Mouse (Mus musculus) cerebellum, postnatal 14 days (tissue): ENCODE data around the gene Il19.

Experiments used
- DNase-seq, 2 experiments: peaks; one replicate each; pipeline ENCODE4 v3.0.0; 2021; ENCODE audit warnings: mixed read lengths in 2 of 2

Gene Il19

GRCm38 (mm10) chr1:130940065-130940687 is at the start of gene Il19:
Il19 (minus strand) TSS chr1:130940115.
- peak; percentile 79 to 86 for DNase-seq

- no peak for DNase-seq
Measured at GRCm38 (mm10) chr1:130989331-130989730, 49.4 kb upstream of the Il19 start.

- no peak for DNase-seq
Measured at GRCm38 (mm10) chr1:130987418-130987817, 47.5 kb upstream of the Il19 start.

GRCm38 (mm10) chr1:130987001-130987400 is 47.1 kb upstream of the Il19 start:
- DNase-seq = no peak

- peak; percentile 32 to 34 for DNase-seq
Measured at GRCm38 (mm10) chr1:130984441-130984840, 44.5 kb upstream of the Il19 start.

GRCm38 (mm10) chr1:130979455-130979854 is 39.5 kb upstream of the Il19 start:
- DNase-seq = peak; percentile 79 to 81

GRCm38 (mm10) chr1:130963891-130964290 is 24.0 kb upstream of the Il19 start:
- DNase-seq = peak; percentile 72 to 81

GRCm38 (mm10) chr1:130946920-130947319 is 7.0 kb upstream of the Il19 start:
- no peak for DNase-seq

- peak; percentile 24 to 45 for DNase-seq
Measured at GRCm38 (mm10) chr1:130941801-130942200, 1.9 kb upstream of the Il19 start.

GRCm38 (mm10) chr1:130938192-130938591 is 1.7 kb downstream of the Il19 start:
- peak; percentile 72 to 80 for DNase-seq

GRCm38 (mm10) chr1:130937170-130937569 is 2.7 kb downstream of the Il19 start:
- no peak for DNase-seq

GRCm38 (mm10) chr1:130936351-130936750 is 3.6 kb downstream of the Il19 start:
- DNase-seq = no peak

GRCm38 (mm10) chr1:130926484-130926883 is 13.4 kb downstream of the Il19 start:
- no peak for DNase-seq

- no peak for DNase-seq
Measured at GRCm38 (mm10) chr1:130918323-130918980, 21.5 kb downstream of the Il19 start.

GRCm38 (mm10) chr1:130911401-130912010 is 28.4 kb downstream of the Il19 start, which contains the start of gene Il20:
Il20 (minus strand) TSS chr1:130911451.
- no peak for DNase-seq

- no peak for DNase-seq
Measured at GRCm38 (mm10) chr1:130902505-130902904, 37.4 kb downstream of the Il19 start.

- DNase-seq = no peak
Measured at GRCm38 (mm10) chr1:130894468-130894867, 45.4 kb downstream of the Il19 start.

GRCm38 (mm10) chr1:130893329-130894040 is 46.4 kb downstream of the Il19 start:
- DNase-seq = no peak

- no peak for DNase-seq
Measured at GRCm38 (mm10) chr1:130892446-130892845, 47.5 kb downstream of the Il19 start.

- no peak for DNase-seq
Measured at GRCm38 (mm10) chr1:130887354-130887753, 52.6 kb downstream of the Il19 start, which contains the start of gene Il24. Il24 (minus strand) TSS chr1:130887454.

- no peak for DNase-seq
Measured at GRCm38 (mm10) chr1:130883146-130883545, 56.8 kb downstream of the Il19 start.
